Mouse (Mus musculus): ENCODE results near the gene Msrb2.

GRCm38 (mm10) chr2:19405409-19405808 lies 34.2 kb downstream of the Msrb2 start:
- no peak for TF ChIP-seq CTCF (IDR thresholded peaks at IDR 0.05; ENCODE audit: extremely low read depth, insufficient read depth, insufficient read length, insufficient replicate concordance)
- no peak for TF ChIP-seq POLR2A (IDR thresholded peaks at IDR 0.05; ENCODE audit: low read depth, low read length)
